Mouse (Mus musculus) limb, embryonic 11.5 days (tissue): ENCODE measurements around the gene Tmem60. TPM values are rescaled to one million over a fixed set of nuclear protein-coding genes. Genes with fewer than 3 reads are reported as not detected.

Source experiments
- ATAC-seq: fragments of 200-750 bp; cut with Nextera tagmentation; 2 replicates; pipeline ENCODE4 v1.8.0; 2017; ENCODE audit warnings: low read depth; ENCODE audit not compliant: insufficient number of reproducible peaks, low FRiP score, low TSS enrichment
- DNase-seq: peaks from one replicate; pipeline ENCODE4 v3.0.0-alpha.2; 2015; ENCODE audit warnings: low spot score
- H3K27ac ChIP-seq: fragments of 300-500 bp; sonication (generic); replicated peaks from 2 replicates; pipeline ENCODE4 v1.5.1; 2014; ENCODE audit warnings: low read depth, mild to moderate bottlenecking, low read length
- H3K27me3 ChIP-seq: fragments of 300-500 bp; sonication (generic); 2 replicates; pipeline ENCODE4 v1.6.1; 2014; ENCODE audit warnings: mild to moderate bottlenecking, low read length, mixed read lengths; ENCODE audit not compliant: control insufficient read depth, insufficient read depth
- H3K36me3 ChIP-seq: fragments of 300-500 bp; sonication (generic); 2 replicates; pipeline ENCODE4 v1.6.1; 2014; ENCODE audit warnings: mild to moderate bottlenecking, low read length, moderate library complexity, mixed read lengths; ENCODE audit not compliant: control insufficient read depth, insufficient read depth
- H3K4me1 ChIP-seq: fragments of 300-500 bp; sonication (generic); 2 replicates; pipeline ENCODE4 v1.6.1; 2014; ENCODE audit warnings: low read length, mixed read lengths; ENCODE audit not compliant: control insufficient read depth, insufficient read depth
- H3K4me2 ChIP-seq: fragments of 300-500 bp; sonication (generic); 2 replicates; pipeline ENCODE4 v1.6.1; 2014; ENCODE audit warnings: low read depth, mild to moderate bottlenecking, moderate library complexity; ENCODE audit not compliant: severe bottlenecking
- H3K4me3 ChIP-seq: fragments of 300-500 bp; sonication (generic); 2 replicates; pipeline ENCODE4 v1.5.1; 2014; ENCODE audit warnings: low read depth, low read length
- H3K9ac ChIP-seq: fragments of 300-500 bp; sonication (generic); 2 replicates; pipeline ENCODE4 v1.6.1; 2014; ENCODE audit warnings: mild to moderate bottlenecking, low read length
- H3K9me3 ChIP-seq: fragments of 300-500 bp; sonication (generic); 2 replicates; pipeline ENCODE4 v1.6.1; 2016; ENCODE audit warnings: low read length; ENCODE audit not compliant: control insufficient read depth
- WGBS: fragments of 180-500 bp; shearing (Covaris S2); extraction: QIAGEN DNeasy Blood & Tissue Kit; methylation state at CpG from one replicate; pipeline ENCODE4 v1.1.7; 2014; 5-methylcytosine and 5-hydroxymethylcytosine counted together
- polyA plus RNA-seq: library from polyadenylated mRNA; unstranded; fragments of >200 nt; fragmentation: Nextera tagmentation; extraction: Ambion mirVana; gene quantifications from 2 replicates; pipeline ENCODE4 v1.2.1, GENCODE M21; 2014

The Tmem60 gene
- polyA plus RNA-seq, 1 experiment from 2014 or later = 51.4 TPM

GRCm38 (mm10) chr5:20884036-20884620 is 2.1 kb downstream of the Tmem60 start:
- ATAC-seq (no peak), DNase-seq (no peak)
- H3K4me1 ChIP-seq = no peaks in the 10 kb centered on the region
- H3K27ac ChIP-seq = no peak overlapping the region
- no peak overlapping the region; the same call in 1 of the 2 replicates for H3K4me2 ChIP-seq
- 76% methylated on average over 4 of the region's 4 CpGs for WGBS
- no peaks in the 10 kb centered on the region for H3K9me3 ChIP-seq
- peaks cover 2% of the 10 kb centered on the region; the same call in 1 of the 2 replicates for H3K36me3 ChIP-seq
- no peak overlapping the region for H3K4me3 ChIP-seq
- no peaks in the 10 kb centered on the region for H3K27me3 ChIP-seq
- H3K9ac ChIP-seq = no peak overlapping the region

GRCm38 (mm10) chr5:20897446-20898167 is 15.6 kb downstream of the Tmem60 start:
- 0 out of 2 replicates have a peak, but pooled peaks cover 12% of the 10 kb centered on the region for H3K36me3 ChIP-seq
- 98% methylated on average over 2 of the region's 2 CpGs for WGBS
- ATAC-seq = no peak

GRCm38 (mm10) chr5:20904647-20905046 is 22.7 kb downstream of the Tmem60 start:
- H3K27ac ChIP-seq = no peak overlapping the region
- H3K27me3 ChIP-seq = no peaks in the 10 kb centered on the region
- H3K4me2 ChIP-seq = no peak overlapping the region
- no peaks in the 10 kb centered on the region for H3K4me1 ChIP-seq
- H3K4me3 ChIP-seq = no peak overlapping the region
- H3K36me3 ChIP-seq = 0 out of 2 replicates have a peak, but pooled peaks cover 10% of the 10 kb centered on the region
- 92% methylated on average over 2 of the region's 2 CpGs for WGBS
- DNase-seq (no peak), ATAC-seq (no peak)
- no peaks in the 10 kb centered on the region for H3K9me3 ChIP-seq
- H3K9ac ChIP-seq = no peak overlapping the region

More at GRCm38 (mm10) chr5:20897446-20898167, 15.6 kb downstream of the Tmem60 start:
- H3K9ac ChIP-seq = no peak overlapping the region
- H3K4me3 ChIP-seq = no peak overlapping the region
- H3K27ac ChIP-seq = no peak overlapping the region
- no peaks in the 10 kb centered on the region for H3K27me3 ChIP-seq
- no peaks in the 10 kb centered on the region for H3K4me1 ChIP-seq
- no peaks in the 10 kb centered on the region for H3K9me3 ChIP-seq
- H3K4me2 ChIP-seq = no peak overlapping the region
- DNase-seq = no peak

DNA sequence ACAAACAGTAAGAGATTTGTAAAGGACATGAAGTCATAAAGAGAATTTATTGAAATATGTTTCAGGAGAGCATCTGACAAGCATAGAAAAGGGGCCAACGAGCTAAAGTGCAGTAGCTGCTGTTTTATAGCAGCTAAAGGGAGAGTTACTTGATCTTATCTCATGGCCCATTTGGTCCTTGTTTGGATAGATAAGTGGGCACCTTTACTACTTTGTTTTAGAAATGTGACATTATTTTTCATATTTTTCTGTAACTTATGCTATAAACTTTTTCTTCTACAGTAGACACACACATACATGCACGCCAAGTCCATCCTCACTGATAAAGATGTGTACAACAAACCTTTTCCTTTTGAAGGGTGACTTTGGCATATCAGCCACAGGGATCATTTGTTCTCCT is 23.4 kb downstream of the Tmem60 start:
- DNase-seq (no peak), ATAC-seq (no peak)
- Histone ChIP-seq H3K27ac (no peak overlapping the region), H3K4me3 (no peak overlapping the region), H3K4me1 (no peaks in the 10 kb centered on the region), H3K36me3 (0 out of 2 replicates have a peak, but pooled peaks cover 10% of the 10 kb centered on the region), H3K9ac (no peak overlapping the region), H3K4me2 (no peak overlapping the region), H3K9me3 (no peaks in the 10 kb centered on the region), H3K27me3 (no peaks in the 10 kb centered on the region)
- 72% methylated on average over 2 of the region's 2 CpGs for whole genome bisulfite sequencing

DNA sequence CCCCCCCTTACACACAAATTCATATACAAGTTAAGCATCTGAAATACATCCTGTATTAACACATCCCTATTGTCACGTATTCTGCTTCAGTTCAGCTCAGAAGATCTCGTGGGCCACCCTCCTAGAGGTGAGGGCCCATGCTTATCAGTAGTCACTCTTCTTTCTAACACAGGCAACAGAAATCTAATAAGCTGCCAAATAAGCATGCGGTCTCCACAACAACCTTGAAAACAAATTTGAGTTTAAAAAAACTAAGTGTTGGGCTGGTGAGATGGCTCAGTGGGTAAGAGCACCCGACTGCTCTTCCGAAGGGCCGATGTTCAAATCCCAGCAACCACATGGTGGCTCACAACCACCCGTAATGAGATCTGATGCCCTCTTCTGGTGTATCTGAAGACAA is 24.2 kb downstream of the Tmem60 start:
- ATAC-seq (no peak), DNase-seq (no peak)
- Histone ChIP-seq H3K36me3 (0 out of 2 replicates have a peak, but pooled peaks cover 10% of the 10 kb centered on the region), H3K4me3 (no peak overlapping the region), H3K27ac (no peak overlapping the region), H3K9ac (no peak overlapping the region), H3K4me2 (no peak overlapping the region), H3K4me1 (no peaks in the 10 kb centered on the region), H3K27me3 (no peaks in the 10 kb centered on the region), H3K9me3 (no peaks in the 10 kb centered on the region)
- WGBS = 93% methylated on average over 7 of the region's 7 CpGs

DNA sequence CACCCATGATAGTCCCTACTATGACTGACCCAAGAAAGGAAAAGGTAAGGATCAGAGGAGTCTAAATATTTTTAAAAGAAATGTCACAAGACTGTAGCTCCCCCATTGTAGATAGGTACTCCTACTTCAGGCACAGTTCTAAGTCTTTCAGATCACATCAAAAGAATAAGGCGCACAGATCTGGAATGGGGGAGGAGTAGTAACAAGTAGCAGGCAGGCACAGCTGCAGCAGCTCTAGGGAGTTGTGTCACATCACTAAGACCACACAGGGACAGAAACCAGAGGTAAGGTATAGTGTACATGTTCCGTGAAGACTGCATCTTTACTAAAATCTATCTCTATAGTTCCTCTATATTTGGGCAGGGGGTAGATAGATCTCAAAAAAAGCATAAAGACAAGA is 29.8 kb downstream of the Tmem60 start:
- ATAC-seq (no peak), DNase-seq (no peak)
- WGBS = 77% methylated on average over 2 of the region's 2 CpGs
- Histone ChIP-seq H3K36me3 (no peaks in the 10 kb centered on the region; the same call in 1 of the 2 replicates), H3K4me3 (no peak overlapping the region), H3K9ac (no peak overlapping the region), H3K27me3 (no peaks in the 10 kb centered on the region), H3K9me3 (no peaks in the 10 kb centered on the region), H3K4me1 (no peaks in the 10 kb centered on the region), H3K27ac (no peak overlapping the region), H3K4me2 (no peak overlapping the region)

DNA sequence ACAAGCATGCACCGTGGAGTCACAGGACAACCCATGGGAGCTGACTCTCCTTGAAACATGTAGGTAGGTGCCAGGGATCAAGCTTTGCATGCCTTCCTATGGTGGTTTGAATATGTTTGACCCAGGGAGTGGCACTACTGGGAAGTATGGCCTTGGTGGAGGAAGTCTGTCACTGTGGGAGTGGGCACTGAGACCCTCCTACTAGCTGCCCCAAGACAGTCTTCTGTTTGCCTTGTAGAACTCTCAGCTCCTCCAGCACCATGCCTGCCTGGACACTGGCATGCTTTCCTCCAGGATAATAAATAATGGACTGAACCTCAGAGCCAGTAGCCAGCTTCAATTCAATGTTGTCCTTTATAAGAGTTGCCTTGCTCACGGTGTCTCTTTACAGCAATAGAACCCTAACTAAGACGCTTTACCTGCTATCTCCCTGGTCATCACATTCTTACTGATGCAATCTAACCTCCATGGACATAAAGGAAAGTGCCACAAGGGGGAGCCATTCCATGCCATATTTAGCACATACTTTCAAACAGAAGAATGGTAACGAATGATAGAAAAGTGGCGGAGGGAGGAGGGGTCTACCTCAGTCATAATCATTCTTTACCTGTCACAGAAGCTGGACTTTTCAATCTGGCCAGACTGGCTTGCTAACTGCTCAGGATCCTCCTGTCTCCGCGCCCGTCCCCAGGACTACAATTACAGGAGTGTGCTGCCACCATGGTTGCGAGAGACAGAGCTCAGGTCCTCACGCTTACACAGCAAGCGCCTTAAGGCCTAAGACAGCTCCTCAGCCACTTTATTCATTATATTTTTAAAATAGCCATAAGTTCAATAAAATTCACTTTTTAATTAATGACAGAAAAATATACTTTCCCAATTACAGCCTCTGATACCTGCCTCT is 31.6 kb downstream of the Tmem60 start:
- H3K27me3 ChIP-seq = no peaks in the 10 kb centered on the region
- ATAC-seq (no peak), DNase-seq (peak; percentile 66)
- no peak overlapping the region for H3K9ac ChIP-seq
- no peak overlapping the region for H3K4me3 ChIP-seq
- H3K4me1 ChIP-seq = no peaks in the 10 kb centered on the region
- no peak overlapping the region for H3K4me2 ChIP-seq
- 75% methylated on average over 11 of the region's 11 CpGs for WGBS
- no peaks in the 10 kb centered on the region; the same call in 1 of the 2 replicates for H3K36me3 ChIP-seq
- no peak overlapping the region for H3K27ac ChIP-seq
- H3K9me3 ChIP-seq = no peaks in the 10 kb centered on the region

GRCm38 (mm10) chr5:20918967-20919366 is 37.0 kb downstream of the Tmem60 start:
- no peak overlapping the region for H3K4me3 ChIP-seq
- WGBS = 95% methylated on average over 4 of the region's 4 CpGs
- no peaks in the 10 kb centered on the region for H3K9me3 ChIP-seq
- no peak overlapping the region for H3K4me2 ChIP-seq
- no peaks in the 10 kb centered on the region for H3K36me3 ChIP-seq
- ATAC-seq = no peak
- H3K9ac ChIP-seq = no peak overlapping the region
- no peaks in the 10 kb centered on the region for H3K4me1 ChIP-seq
- H3K27me3 ChIP-seq = no peaks in the 10 kb centered on the region
- DNase-seq = no peak
- no peak overlapping the region for H3K27ac ChIP-seq
